Mouse (Mus musculus) c-Kit-positive CD71-positive TER-119-positive erythroid progenitor cells, embryonic 14.5 days (primary cell): ENCODE results near the gene Hgd.

Experiments
- DNase-seq: peaks from one replicate; pipeline ENCODE4 v3.0.0-alpha.2; 2013; ENCODE audit warnings: low spot score

Hgd gene

GRCm38 (mm10) chr16:37675326-37675725, 95.4 kb downstream of the Hgd start:
- no peak for DNase-seq

GRCm38 (mm10) chr16:37676024-37676676, 96.2 kb downstream of the Hgd start:
- no peak for DNase-seq

- no peak for DNase-seq
Measured at GRCm38 (mm10) chr16:37676677-37677072, 96.7 kb downstream of the Hgd start.

- no peak for DNase-seq
Measured at GRCm38 (mm10) chr16:37677586-37677985, 97.6 kb downstream of the Hgd start.

GRCm38 (mm10) chr16:37680216-37680615, 100.3 kb downstream of the Hgd start:
- DNase-seq = no peak

- no peak for DNase-seq
Measured at GRCm38 (mm10) chr16:37680831-37681230, 100.9 kb downstream of the Hgd start.
